Mouse (Mus musculus) heart, postnatal 4 days (tissue): ENCODE data around the gene Zfp937. TPM values are rescaled to one million over a fixed set of nuclear protein-coding genes. Genes with fewer than 3 reads are reported as not detected.
A peak's percentile ranks its signal among the peaks of the same experiment; 100 is the strongest.
"Not testable (repeated sequence)": the region's sequence is repeated elsewhere in the genome, so short reads cannot be mapped to it uniquely, and the experiment has no call there.

Source experiments
- DNase-seq: peaks from one replicate; pipeline ENCODE4 v3.0.0; 2021
- total RNA-seq, 2 experiments: library from RNA; stranded (reverse); gene quantifications; 2 replicates each; pipeline ENCODE4 v1.2.3; 2021

Zfp937 gene
- total RNA-seq, result 1 to 10 TPM; 3.6 to 3.9 TPM

DNA sequence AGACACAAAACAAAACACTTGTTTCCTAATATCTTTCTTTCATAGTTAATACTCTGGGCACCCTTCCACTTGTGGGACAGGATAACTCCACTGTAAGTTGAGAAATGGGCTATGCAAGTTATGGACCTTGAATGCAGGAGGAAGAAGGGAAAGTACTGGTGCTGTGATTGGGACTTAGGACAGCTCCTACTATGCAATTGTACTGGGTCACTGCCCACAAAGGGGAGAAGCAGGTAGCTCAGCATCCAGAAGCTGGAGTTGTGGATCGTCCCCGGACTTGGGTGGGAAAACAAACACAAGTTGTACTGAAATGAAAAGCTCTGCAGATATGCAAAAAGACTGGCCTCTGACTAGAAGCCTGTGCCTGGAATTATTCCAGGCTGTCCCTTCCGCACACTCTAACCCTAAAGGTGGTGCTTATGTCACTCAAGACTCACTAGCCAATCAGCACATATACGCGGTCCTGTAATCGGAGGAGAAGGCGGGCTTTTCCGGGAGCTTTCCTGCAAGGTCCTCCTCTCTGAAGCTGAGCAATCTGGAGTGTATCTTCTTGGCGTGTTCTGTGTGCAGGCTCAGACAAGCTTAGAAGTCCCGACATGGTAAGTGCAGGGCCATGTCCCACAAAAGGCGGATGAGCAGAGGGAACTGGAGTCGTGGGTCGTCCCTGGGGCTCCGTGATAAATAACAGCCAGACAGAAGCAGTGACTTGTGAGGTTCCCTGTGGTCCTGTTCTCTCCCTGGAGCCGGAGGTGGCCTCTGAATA is at the start of gene Zfp937:
Gene Zfp937, plus strand, starts transcription at position 474 of the 763 bp plus-strand sequence.
- peak; percentile 79 for DNase-seq

- DNase-seq, result no peak
Measured at GRCm38 (mm10) chr2:150173833-150174232, 44.0 kb upstream of the Zfp937 start.

DNA sequence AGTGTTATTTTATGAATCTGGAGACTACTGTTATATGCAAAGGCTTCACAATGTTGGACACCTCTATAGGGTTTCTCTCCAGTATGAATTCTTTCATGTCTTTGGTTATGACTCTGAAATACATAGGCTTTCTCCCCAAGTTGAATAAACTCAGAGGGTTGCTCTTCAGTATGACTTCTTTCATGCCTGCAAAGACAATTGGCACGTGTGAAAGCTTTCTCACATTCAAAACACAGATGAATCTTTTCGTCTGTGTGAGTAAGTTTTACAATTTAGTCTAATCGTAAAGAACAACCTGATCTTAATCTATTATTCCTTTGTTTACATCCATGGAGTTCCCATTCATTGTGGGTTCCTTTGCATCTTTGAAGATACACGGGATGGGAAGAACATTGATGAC is 38.3 kb upstream of the Zfp937 start, which contains the start of gene Gm10770:
Gene Gm10770, minus strand, starts transcription at position 101 of the 400 bp plus-strand sequence.
- not testable (repeated sequence) for DNase-seq

DNA sequence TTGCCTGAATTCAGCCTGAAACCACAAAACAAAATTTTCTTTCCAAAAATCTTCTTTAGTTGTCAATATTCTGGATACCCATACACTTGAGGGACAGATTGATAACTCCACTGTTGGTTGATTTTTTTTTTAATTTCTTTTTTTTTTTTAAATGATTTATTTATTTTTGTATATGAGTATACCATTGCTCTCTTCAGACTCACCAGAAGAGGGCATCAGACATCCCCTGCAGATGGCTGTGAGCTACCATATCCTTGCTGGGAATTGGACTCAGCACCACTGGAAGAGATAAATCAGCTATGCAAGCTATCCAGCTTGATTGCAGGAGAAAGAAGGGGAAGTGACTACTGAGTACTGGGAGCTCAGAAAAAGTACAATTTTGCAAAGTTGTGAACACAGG is 36.8 kb upstream of the Zfp937 start:
- not testable (repeated sequence) for DNase-seq

DNA sequence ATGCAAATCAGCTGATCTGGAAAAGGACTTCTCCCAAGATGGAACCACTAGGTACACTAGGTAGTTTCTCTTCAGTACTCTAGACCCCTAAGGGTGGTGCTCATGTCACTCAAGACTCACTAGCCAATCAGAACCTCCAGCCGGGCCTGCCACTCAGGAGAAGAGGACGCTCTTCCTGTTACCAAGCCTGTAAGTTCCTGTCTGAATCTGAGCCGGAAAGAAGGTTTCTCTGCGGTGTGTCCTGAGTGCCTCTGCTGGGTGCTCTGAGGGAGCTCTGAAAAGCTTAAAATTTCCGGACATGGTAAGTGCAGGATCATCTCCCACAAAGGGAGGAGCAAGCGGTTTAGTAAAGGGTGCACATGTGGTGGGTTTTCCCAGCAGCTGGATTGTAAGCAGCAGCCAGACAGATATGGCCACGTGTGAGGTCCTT is 36.3 kb upstream of the Zfp937 start, which contains the start of gene Gm14139:
Gene Gm14139, plus strand, starts transcription at position 186 of the 430 bp plus-strand sequence.
- not testable (repeated sequence) for DNase-seq

- not testable (repeated sequence) for DNase-seq
Measured at GRCm38 (mm10) chr2:150218363-150218725, 471 bp downstream of the Zfp937 start.

GRCm38 (mm10) chr2:150223263-150223662 is 5.4 kb downstream of the Zfp937 start:
- DNase-seq, result not testable (repeated sequence)

GRCm38 (mm10) chr2:150243211-150243610 is 25.3 kb downstream of the Zfp937 start:
- no peak for DNase-seq

GRCm38 (mm10) chr2:150255491-150255890 is 37.6 kb downstream of the Zfp937 start, which contains the start of gene Gm21994:
Gene Gm21994, minus strand, starts transcription at chr2:150255591.
- DNase-seq, result not testable (repeated sequence)

DNA sequence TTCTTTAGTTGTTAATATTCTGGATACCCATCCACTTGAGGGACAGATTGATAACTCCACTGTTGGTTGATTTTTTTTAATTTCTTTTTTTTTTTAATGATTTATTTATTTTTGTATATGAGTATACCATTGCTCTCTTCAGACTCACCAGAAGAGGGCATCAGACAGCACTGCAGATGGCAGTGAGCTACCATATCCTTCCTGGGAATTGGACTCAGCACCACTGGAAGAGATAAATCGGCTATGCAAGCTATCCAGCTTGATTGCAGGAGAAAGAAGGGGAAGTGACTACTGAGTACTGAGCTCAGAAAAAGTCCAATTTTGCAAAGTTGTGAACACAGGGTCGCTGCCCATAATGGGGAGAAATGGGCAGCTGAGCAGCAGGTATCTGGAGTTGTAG is 39.0 kb downstream of the Zfp937 start:
- DNase-seq, result not testable (repeated sequence)

DNA sequence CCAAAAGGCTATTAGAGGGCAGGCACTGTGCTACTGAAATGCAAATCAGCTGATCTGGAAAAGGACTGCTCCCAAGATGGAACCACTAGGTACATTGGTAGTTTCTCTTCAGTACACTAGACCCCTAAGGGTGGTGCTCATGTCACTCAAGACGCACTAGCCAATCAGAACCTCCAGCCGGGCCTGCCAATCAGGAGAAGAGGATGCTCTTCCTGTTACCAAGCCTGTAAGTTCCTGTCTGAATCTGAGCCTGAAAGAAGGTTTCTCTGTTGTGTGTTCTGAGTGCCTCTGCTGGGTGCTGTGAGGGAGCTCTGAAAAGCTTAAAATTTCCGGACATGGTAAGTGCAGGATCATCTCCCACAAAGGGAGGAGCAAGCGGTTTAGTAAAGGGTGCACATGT is 39.4 kb downstream of the Zfp937 start, which contains the start of gene Gm14124:
Gene Gm14124, plus strand, starts transcription at position 227 of the 400 bp plus-strand sequence.
- DNase-seq, result not testable (repeated sequence)

Other genes starting within 250 kb of the Zfp937 start
- 1 to 10 TPM; 5.0 to 5.4 TPM for gene Zfp120, start 81.4 kb upstream of the Zfp937 start, total RNA-seq
- gene Gm10770, start 38.4 kb upstream of the Zfp937 start, total RNA-seq, result not detected
- not detected for gene Gm14139, start 36.3 kb upstream of the Zfp937 start, total RNA-seq
- 1 to 10 TPM; 2.4 to 3.5 TPM for gene Gm21994, start 37.5 kb downstream of the Zfp937 start, total RNA-seq
- gene Gm14124, start 39.4 kb downstream of the Zfp937 start, total RNA-seq, result not detected
- gene Gm10130, start 105.6 kb downstream of the Zfp937 start, total RNA-seq, result 1 to 10 TPM; 2.8 TPM
- 1 to 10 TPM; 4.6 to 5.7 TPM for gene 3300002I08Rik, start 144.7 kb downstream of the Zfp937 start, total RNA-seq
- 1 to 10 TPM; 6.3 to 7.1 TPM for gene Zfp442, start 233.4 kb downstream of the Zfp937 start, total RNA-seq